Mouse (Mus musculus): ENCODE measurements at regions not wholly inside any gene's neighbourhood (a gene's known extent, or its start where the extent isn't known, plus 50 kb on each side); places are given as distances from the start of the nearest gene placed in this dataset.

DNA sequence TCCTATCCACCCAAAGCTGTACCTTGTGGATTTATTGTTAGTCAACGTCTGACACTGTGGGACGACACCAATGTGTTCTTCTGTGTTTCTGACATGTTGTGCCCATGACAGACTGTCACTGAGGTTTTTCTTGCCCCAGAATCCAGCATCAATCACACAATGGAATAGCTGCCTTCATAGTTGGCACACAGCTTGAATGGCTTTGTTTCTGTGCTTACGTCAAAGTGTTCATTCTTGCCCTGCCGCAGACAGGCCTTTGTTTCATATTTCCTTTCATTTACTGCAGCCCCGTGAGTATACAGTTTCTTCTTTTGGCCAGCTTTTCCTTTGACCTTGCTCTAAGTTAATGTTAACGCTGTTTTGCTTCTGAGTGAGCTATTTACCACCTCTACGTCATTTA lies 78.9 kb upstream of the Dkk2 start:
- no peak for DNase-seq
- intact Hi-C loops (cut with DNase I): no loop called here

DNA sequence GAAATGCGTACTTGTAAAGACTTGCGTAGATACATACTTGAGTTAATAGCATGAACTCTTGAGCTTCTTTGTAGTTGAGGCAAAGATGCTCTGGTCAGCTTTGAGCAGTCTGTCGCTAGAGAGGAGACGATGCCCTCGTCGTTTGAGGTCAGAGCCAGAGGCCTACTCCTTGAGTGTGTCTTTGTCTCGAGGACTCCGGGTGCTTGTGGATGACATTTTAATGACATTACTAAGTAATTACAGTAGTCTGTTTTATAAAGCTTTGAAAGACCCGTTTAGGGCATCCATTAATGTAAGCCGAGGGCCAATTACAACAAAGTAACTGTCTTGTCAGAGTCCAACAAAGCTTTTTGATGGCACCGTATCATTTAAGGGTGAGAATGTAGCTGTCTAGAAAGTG lies 78.2 kb upstream of the Dkk2 start:
- DNase-seq: no peak
- intact Hi-C loops (cut with DNase I): no loop called here

DNA sequence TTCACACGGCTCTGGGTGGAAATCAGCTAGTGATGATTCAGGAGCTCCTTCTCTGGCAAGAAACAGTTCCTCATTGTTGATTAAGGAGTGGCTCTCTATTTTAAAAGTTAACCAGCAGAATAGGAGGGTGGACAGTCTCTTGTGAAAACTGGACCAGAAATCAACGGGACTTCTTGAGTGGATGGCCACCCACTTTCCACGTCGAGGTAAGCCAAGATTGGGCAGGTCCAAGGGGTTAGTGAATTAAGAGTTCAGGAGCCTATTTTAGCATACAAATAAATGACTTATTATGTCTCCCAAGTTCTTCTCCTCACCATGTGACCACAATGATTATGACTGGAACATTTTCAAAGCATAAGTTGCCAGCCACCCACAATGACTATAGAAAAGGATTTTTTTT lies 77.7 kb upstream of the Dkk2 start:
- intact Hi-C loops (cut with DNase I): no loop called here
- DNase-seq: no peak

DNA sequence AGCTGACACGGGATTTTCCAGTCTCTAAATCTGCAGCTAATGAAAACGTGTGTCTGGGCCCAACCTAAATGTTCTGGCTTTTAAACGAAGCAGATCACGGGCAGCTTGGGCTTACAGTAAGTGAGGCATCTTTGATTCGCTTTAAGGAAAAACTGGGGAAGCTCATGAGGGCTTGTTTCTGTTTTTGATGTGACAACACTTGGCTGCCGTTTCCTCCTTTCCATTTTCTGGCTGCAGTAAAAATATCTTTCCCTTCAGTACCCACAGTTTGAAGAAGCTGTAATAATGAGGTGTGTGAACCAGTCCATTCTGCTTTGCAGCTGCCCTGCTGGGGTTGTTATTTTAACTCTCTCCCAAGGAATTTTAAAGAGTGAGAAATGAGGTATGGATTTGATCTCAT lies 69.9 kb upstream of the Dkk2 start:
- intact Hi-C loops (cut with DNase I): no loop called here

DNA sequence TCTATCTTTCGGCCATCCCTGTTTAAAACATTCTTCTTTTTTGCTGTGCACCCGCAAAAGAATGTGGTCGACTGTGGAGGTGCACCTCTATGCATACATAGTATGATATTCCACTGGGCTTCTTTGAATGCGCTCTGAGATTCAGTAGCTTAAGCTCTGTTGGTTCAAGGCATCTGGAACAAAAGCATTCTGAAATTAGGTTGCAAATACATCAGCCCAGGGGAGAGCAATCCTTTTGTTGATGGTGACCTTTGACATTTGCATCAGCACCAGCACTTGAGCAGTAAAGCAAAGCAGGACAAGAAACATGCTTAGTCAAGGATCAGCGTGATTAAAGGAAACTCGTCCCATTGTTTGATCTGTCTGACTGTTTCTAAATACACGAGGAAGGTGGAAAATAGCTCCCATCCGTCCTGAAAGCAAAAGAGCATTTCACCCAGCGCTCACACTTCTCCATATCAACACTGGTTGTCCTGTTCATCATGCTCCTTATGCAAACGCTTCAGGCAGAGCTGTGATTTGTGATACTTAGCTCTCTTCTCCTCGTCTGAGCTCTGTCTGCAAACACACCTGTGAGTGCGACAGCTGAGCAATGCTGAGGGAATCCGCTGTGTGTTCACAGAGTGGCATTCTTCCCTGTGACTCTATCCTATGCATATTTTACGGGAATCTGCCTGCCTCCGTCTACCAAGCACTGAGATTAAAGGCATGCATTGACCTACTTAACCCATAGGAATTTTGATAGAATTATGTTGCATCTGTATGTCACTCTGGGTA lies 67.4 kb upstream of the Dkk2 start:
- DNase-seq: no peak
- intact Hi-C loops (cut with DNase I): no loop called here

More for the DNA sequence above, 69.9 kb upstream of the Dkk2 start:
- no peak for DNase-seq

DNA sequence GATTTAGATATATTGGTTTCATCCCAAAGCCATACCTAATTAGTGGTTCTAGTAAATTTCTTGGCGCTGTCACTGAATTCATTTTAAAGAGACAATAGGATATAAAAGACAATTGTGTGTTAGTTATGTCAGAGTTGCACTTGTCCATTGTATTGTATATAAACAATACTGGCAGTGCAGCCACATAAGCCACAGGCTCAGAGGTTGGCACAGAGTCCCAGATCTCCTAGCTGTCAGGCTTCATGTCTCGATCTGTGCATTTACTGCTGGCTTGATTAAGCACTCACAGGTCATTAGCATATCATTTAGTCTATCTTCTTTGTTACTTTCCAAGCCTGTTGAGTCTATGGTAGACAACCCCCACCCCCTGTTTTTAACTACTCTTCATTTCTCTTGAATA lies 66.6 kb upstream of the Dkk2 start:
- intact Hi-C loops (cut with DNase I): no loop called here
- no peak for DNase-seq

DNA sequence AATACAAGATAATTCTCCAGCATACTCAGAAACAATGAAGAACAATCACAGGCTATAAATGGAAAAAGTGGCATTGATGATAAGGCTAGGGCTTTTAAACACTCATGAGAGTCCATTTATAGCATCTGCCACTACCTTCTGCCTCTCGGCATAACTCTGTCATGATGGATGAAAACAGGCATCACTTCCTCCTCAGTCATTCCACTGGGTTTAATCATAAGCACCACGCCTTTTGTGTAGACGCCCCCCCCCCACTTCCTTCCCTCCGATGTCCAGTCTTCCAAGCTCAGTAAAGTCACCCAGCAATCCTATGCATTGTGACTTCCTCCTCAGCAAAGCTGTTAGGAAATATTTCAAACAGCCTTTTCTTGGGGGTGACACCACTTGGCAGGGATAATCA lies 63.1 kb upstream of the Dkk2 start:
- intact Hi-C loops (cut with DNase I): no loop called here
- no peak for DNase-seq

DNA sequence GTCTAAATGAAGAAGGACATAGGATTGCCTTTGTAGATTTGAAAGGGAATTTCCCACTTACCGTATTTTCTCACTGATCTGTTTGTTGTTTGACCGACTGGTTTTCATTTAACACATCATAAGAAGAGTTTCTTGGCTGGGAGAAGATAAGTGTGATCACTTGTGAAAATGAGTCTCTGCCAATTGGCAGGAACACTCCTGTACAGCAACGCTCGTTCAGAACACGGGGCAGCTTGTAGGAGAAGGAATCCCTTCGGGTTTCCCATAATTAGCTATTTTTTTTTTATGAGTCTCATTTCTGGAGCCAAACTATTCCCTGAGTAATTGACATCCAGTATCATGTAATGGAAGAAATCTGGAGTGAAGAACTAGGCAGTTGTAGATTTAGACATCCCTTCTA lies 61.8 kb upstream of the Dkk2 start:
- intact Hi-C loops (cut with DNase I): no loop called here
- no peak for DNase-seq

DNA sequence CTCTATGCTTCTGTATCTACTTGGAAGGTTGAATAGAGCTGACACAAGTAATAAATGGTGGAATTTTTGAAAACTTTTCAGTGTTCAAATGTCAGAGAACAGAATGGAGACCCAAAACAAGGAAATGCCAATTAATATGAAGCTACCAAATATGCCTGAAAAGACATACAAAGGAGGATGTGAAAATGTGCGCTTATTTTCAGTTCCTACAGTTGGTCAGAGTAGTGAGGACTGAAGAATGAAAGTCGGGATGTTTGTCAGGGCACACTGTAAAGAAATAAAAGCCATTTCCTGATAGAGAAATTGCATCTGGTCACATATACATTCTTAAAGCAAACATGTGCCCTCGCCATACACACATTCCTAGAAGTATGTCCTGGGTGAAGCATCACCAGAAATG lies 56.0 kb upstream of the Dkk2 start:
- no peak for DNase-seq
- intact Hi-C loops (cut with DNase I): no loop called here

DNA sequence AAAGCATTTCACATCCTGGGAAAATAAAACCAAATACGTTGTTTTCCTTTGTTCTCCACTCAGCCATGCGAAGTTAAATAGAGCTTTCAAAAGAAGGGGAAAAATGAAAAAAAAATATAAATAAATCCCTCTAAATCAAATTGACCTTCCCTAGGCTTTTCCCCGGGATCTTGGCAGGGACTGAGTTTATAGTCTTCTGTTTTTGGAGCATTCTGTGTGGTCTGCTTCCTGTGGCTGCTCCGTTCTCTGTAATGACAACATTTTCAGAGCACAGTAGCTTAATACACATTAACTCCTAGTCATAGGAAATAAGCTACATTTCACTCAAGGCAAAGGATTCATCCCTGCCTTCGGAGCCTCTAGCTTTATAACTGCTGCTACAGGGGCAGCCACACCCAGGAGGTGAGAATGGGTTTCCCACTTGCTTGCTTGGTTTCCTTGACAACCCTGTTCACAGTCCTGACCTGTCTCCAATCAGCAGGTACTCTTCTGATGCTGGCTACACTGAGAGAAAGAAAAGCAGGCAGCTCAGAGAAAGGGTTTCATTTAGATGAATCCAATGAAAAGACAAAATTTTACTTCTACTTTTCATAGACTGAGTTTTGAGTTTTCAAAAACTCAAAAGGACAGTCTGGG lies 51.9 kb upstream of the Dkk2 start:
- no peak for DNase-seq
- intact Hi-C loops (cut with DNase I): no loop called here

DNA sequence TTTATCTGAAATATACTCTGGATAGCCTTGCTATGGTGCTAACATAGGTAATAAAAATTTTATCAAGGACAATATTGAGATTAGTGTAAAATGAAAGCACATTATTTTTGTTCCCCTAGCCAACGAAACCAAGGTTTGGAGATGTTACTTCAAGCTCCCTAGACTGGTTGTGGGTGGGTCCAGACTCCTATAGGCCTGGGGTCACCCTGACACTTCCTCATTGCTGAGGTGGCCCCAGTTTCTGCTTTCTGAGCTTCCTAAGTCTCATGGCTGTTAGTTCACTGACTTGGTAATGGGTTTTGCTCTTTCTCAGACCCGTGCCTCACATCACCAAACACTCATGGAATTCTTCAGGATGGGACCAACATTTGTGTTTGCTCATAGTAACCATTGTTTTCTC lies 49.9 kb upstream of the Dkk2 start:
- no peak for DNase-seq
- intact Hi-C loops (cut with DNase I): no loop called here

Data from gastrocnemius, postnatal 36 days (tissue).